Mouse (Mus musculus): ENCODE measurements at regions not wholly inside any gene's neighbourhood (a gene's known extent, or its start where the extent isn't known, plus 50 kb on each side); places are given as distances from the start of the nearest gene placed in this dataset.

GRCm38 (mm10) chr3:54504997-54505396, 144.1 kb downstream of the Postn start:
- 55% methylated on average over 3 of the region's 3 CpGs for WGBS (ENCODE audit: insufficient replicate concordance)
- H3K4me3 ChIP-seq = no peak overlapping the region

GRCm38 (mm10) chr3:54507575-54507974, 146.7 kb downstream of the Postn start:
- 0 out of 2 replicates have a peak, but pooled peaks have one; percentile 24 for ATAC-seq
- H3K4me2 ChIP-seq = no peak overlapping the region
- no peak overlapping the region for H3K9ac ChIP-seq
- H3K36me3 ChIP-seq = no peaks in the 10 kb centered on the region
- 83% methylated on average over 1 of the region's 1 CpGs for WGBS (ENCODE audit: insufficient replicate concordance)
- H3K4me3 ChIP-seq = no peak overlapping the region
- no peaks in the 10 kb centered on the region for H3K9me3 ChIP-seq (replicated peaks)
- no peaks in the 10 kb centered on the region for H3K27me3 ChIP-seq (replicated peaks)
- no peaks in the 10 kb centered on the region for H3K4me1 ChIP-seq
- H3K27ac ChIP-seq = no peak overlapping the region

More at GRCm38 (mm10) chr3:54504997-54505396, 144.1 kb downstream of the Postn start:
- Histone ChIP-seq H3K4me1 (no peaks in the 10 kb centered on the region), H3K27me3 (replicated peaks) (no peaks in the 10 kb centered on the region), H3K9me3 (replicated peaks) (no peaks in the 10 kb centered on the region), H3K27ac (no peak overlapping the region), H3K9ac (no peak overlapping the region), H3K4me2 (no peak overlapping the region), H3K36me3 (no peaks in the 10 kb centered on the region)
- ATAC-seq = no peak

GRCm38 (mm10) chr3:54508906-54509305, 148.0 kb downstream of the Postn start:
- ATAC-seq = no peak
- no peaks in the 10 kb centered on the region for H3K27me3 ChIP-seq (replicated peaks)
- H3K9me3 ChIP-seq (replicated peaks) = no peaks in the 10 kb centered on the region
- H3K4me2 ChIP-seq = no peak overlapping the region
- no peaks in the 10 kb centered on the region for H3K36me3 ChIP-seq
- H3K9ac ChIP-seq = no peak overlapping the region
- H3K4me3 ChIP-seq = no peak overlapping the region
- no peaks in the 10 kb centered on the region for H3K4me1 ChIP-seq
- WGBS (ENCODE audit: insufficient replicate concordance) = 53% methylated on average over 5 of the region's 5 CpGs
- no peak overlapping the region for H3K27ac ChIP-seq

DNA sequence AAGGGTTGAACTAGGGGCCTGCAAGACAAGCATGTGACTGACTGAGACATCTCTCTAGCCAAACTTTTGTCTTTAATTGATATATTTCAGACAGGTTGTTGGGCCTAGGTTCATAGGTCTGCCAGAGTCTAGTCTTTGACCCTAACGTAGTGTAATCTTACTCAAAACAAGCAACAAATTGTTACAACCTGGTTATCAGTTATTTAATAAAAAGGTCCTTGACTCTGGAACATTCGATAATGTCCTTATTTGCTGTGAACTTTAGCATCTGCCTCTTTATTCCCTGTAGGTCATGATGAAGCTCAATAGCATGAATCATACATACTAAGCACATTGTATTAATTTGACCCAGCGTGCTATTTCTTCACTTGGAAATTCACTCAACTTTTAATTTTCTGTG, 156.3 kb downstream of the Postn start:
- no peak overlapping the region for H3K9ac ChIP-seq
- H3K4me1 ChIP-seq = no peaks in the 10 kb centered on the region
- 63% methylated on average over 3 of the region's 3 CpGs for WGBS (ENCODE audit: insufficient replicate concordance)
- H3K27ac ChIP-seq = no peak overlapping the region
- ATAC-seq = no peak
- no peak overlapping the region for H3K4me2 ChIP-seq
- no peak overlapping the region for H3K4me3 ChIP-seq
- H3K36me3 ChIP-seq = no peaks in the 10 kb centered on the region
- no peaks in the 10 kb centered on the region for H3K9me3 ChIP-seq (replicated peaks)
- no peaks in the 10 kb centered on the region for H3K27me3 ChIP-seq (replicated peaks)

DNA sequence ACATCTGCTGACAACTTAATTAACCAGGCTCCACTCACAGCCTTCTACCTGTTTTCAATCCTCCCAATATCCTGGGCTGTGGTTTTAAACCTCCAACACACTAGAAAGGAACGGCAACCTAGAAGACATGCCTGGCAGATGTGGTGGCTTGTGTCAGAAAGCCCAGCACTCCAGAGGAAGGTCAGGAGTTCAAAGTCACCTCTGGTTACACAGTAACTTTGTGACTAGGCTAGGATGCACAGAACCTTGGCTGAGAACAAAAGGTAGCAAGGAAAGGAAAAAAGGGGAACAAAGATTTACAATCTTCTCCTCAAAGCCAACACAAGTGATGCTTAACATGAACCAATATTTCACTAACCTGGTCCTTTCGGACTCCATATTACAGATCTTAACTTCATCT, 161.8 kb downstream of the Postn start:
- H3K4me3 ChIP-seq = no peak overlapping the region
- peaks cover 7% of the 10 kb centered on the region; the same call in 1 of the 2 replicates for H3K9me3 ChIP-seq (replicated peaks)
- WGBS (ENCODE audit: insufficient replicate concordance) = 81% methylated on average over 2 of the region's 2 CpGs
- no peak overlapping the region for H3K9ac ChIP-seq
- H3K36me3 ChIP-seq = no peaks in the 10 kb centered on the region
- no peak overlapping the region for H3K4me2 ChIP-seq
- no peak overlapping the region for H3K27ac ChIP-seq
- ATAC-seq = no peak
- H3K27me3 ChIP-seq (replicated peaks) = no peaks in the 10 kb centered on the region
- no peaks in the 10 kb centered on the region for H3K4me1 ChIP-seq

DNA sequence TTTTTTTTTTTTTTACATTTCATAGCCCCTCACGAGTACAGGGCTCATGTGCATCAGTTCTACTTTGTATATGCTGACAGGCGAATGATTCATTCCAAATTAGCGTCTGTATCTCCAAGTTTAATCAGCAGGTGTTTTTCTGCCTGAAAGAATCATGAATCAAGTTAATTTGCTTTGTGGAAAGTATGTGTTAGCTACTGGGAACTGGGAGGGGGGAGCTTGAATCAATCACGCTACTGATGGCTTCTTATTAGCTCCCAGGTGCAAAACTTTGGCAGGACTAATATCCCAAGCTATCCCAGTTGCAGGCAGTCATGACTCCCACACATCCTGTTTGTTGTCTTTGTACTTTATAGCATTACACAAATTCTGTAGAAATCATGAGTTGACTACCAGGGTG, 165.7 kb downstream of the Postn start:
- Histone ChIP-seq H3K4me2 (no peak overlapping the region), H3K4me1 (no peaks in the 10 kb centered on the region), H3K36me3 (no peaks in the 10 kb centered on the region), H3K9me3 (replicated peaks) (peaks cover 16% of the 10 kb centered on the region; the same call in 1 of the 2 replicates), H3K4me3 (no peak overlapping the region), H3K27me3 (replicated peaks) (no peaks in the 10 kb centered on the region), H3K27ac (no peak overlapping the region), H3K9ac (no peak overlapping the region)
- ATAC-seq = no peak
- 69% methylated on average over 4 of the region's 4 CpGs for WGBS (ENCODE audit: insufficient replicate concordance)

DNA sequence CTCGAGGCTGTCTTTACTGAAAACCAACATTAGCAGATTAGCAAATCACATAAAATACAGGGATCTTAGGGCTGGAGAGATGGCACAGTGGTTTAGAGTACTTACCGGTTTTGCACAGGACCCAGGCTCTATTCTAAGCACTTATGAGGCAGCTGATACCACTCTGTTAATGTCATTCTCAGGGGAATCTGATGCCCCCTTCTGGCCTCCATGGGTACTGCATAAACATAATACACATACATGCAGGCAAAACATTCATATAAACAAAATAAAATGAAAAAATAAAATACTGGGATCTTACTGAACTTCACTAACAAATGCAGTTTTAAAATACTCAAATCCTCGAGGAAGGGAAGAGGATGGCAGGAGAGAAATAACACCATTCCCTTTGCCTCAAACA, 164.3 kb upstream of the Supt20 start:
- no peak overlapping the region for H3K4me2 ChIP-seq
- no peaks in the 10 kb centered on the region for H3K36me3 ChIP-seq
- no peaks in the 10 kb centered on the region for H3K4me1 ChIP-seq
- H3K27ac ChIP-seq = no peak overlapping the region
- 60% methylated on average over 3 of the region's 3 CpGs for WGBS (ENCODE audit: insufficient replicate concordance)
- H3K9me3 ChIP-seq (replicated peaks) = peaks cover 16% of the 10 kb centered on the region; the same call in 1 of the 2 replicates
- H3K27me3 ChIP-seq (replicated peaks) = no peaks in the 10 kb centered on the region
- H3K9ac ChIP-seq = no peak overlapping the region
- no peak overlapping the region for H3K4me3 ChIP-seq
- ATAC-seq = no peak

DNA sequence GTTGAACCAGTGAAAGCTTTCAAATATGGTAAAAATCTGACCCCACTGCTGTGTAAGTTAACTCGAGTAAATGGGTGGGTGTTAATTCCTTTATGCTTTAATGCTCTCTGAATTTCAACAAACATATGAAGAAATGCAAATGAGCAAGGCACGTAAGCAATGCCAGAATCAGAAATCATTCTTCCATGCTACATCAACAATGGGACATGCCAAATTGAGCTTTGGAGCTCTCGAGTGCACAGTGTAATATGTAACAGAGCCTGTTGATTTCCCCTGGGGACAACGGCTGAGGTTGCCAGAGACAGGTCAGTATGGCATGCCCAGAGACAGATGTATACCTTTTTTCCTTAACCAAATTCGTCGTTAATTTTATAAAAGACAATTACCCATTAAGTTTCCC, 162.4 kb upstream of the Supt20 start:
- WGBS (ENCODE audit: insufficient replicate concordance) = 66% methylated on average over 6 of the region's 6 CpGs

DNA sequence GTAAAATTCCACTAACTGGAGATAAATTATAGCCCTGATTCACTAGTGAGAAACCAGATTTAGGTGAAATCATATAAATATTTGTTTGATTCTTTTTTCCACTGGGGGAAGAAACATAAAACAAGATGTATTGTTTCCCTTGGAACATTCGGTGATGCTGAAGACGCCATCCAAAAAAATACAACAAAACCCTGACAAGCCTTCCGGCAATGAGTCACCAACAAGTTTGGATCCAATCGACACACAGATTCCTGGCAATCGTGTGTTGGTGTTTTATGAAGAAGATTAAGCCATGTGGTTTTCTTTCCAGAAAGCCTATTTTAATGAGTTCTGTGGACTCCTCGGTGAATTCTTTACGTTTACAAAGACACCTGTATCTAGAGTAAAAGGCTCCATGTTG, 157.2 kb upstream of the Supt20 start:
- Histone ChIP-seq H3K4me1 (no peaks in the 10 kb centered on the region), H3K27me3 (replicated peaks) (no peaks in the 10 kb centered on the region), H3K4me3 (no peak overlapping the region), H3K36me3 (no peaks in the 10 kb centered on the region), H3K9me3 (replicated peaks) (no peaks in the 10 kb centered on the region), H3K27ac (no peak overlapping the region), H3K4me2 (no peak overlapping the region), H3K9ac (no peak overlapping the region)
- ATAC-seq = no peak
- WGBS (ENCODE audit: insufficient replicate concordance) = 72% methylated on average over 7 of the region's 7 CpGs

More for the DNA sequence above, 162.4 kb upstream of the Supt20 start:
- H3K9ac ChIP-seq = no peak overlapping the region
- ATAC-seq = no peak
- H3K4me2 ChIP-seq = no peak overlapping the region
- H3K9me3 ChIP-seq (replicated peaks) = peaks cover 16% of the 10 kb centered on the region; the same call in 1 of the 2 replicates
- no peaks in the 10 kb centered on the region for H3K27me3 ChIP-seq (replicated peaks)
- H3K36me3 ChIP-seq = no peaks in the 10 kb centered on the region
- no peak overlapping the region for H3K27ac ChIP-seq
- no peaks in the 10 kb centered on the region for H3K4me1 ChIP-seq
- H3K4me3 ChIP-seq = no peak overlapping the region

- H3K4me1 ChIP-seq = no peaks in the 10 kb centered on the region
- no peaks in the 10 kb centered on the region for H3K36me3 ChIP-seq
- no peak overlapping the region for H3K27ac ChIP-seq
- peaks cover 5% of the 10 kb centered on the region; the same call in 1 of the 2 replicates for H3K9me3 ChIP-seq (replicated peaks)
- H3K4me3 ChIP-seq = no peak overlapping the region
- 17% methylated on average over 3 of the region's 3 CpGs for WGBS (ENCODE audit: insufficient replicate concordance)
- no peak overlapping the region for H3K9ac ChIP-seq
- H3K27me3 ChIP-seq (replicated peaks) = no peaks in the 10 kb centered on the region
- no peak overlapping the region for H3K4me2 ChIP-seq
- ATAC-seq = no peak
These were observed 154.6 kb upstream of the Supt20 start for GRCm38 (mm10) chr3:54538055-54538454.

DNA sequence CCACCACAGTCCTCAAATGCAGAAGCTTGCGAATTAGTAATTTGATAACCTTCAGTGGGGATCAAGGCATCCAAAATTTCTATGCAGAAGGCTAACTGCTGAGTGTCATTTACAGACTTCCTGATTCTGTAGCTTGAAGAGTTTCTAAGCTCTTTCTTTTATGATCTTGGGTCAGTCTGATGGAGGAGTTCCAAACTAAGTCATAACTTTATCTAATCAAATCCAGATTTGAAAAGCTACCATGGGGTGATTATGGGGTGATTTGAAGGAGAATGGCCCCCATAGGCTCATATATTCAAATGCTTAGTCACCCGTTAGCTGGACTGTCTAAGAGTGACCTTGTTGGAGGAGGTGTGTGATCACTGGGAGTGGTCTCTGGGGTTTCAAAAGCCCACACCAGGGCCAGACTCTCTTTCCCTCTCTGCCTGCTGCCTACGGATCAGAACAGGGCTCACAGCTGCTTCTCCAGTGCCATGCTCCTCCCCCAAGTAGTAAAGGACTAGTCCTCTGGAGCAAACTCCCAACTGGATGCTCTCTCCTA, 152.0 kb upstream of the Supt20 start:
- Histone ChIP-seq H3K27me3 (replicated peaks) (no peaks in the 10 kb centered on the region), H3K9ac (no peak overlapping the region), H3K4me2 (no peak overlapping the region), H3K27ac (no peak overlapping the region), H3K9me3 (replicated peaks) (peaks cover 5% of the 10 kb centered on the region; the same call in 1 of the 2 replicates), H3K4me1 (no peaks in the 10 kb centered on the region), H3K4me3 (no peak overlapping the region), H3K36me3 (no peaks in the 10 kb centered on the region)
- 52% methylated on average over 3 of the region's 3 CpGs for WGBS (ENCODE audit: insufficient replicate concordance)
- ATAC-seq = no peak

DNA sequence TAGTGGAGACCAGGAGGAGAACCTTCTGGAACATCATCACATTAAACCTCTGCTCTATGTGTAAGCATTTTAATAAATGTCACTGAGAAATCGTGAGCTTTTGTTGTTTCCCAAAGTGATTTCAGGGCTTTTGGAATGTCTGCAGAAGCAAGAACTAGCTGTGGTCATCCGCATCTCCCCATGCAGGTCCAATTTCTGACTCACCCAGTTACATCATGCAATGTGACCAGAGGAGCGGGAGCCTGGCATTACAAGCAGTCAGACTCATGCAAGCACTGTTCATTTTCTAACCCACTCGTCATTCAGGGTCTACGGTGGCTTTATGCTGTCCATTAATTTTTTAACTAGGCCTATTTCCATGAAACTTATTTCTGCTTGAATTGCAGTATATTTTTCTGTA, 151.2 kb upstream of the Supt20 start:
- WGBS (ENCODE audit: insufficient replicate concordance) = 77% methylated on average over 5 of the region's 5 CpGs

GRCm38 (mm10) chr3:54545393-54545792, 147.2 kb upstream of the Supt20 start:
- H3K4me3 ChIP-seq = no peak overlapping the region
- no peak overlapping the region for H3K9ac ChIP-seq
- H3K27ac ChIP-seq = no peak overlapping the region
- no peak for ATAC-seq
- H3K4me1 ChIP-seq = no peaks in the 10 kb centered on the region
- H3K4me2 ChIP-seq = no peak overlapping the region
- H3K9me3 ChIP-seq (replicated peaks) = peaks cover 5% of the 10 kb centered on the region; the same call in 1 of the 2 replicates
- no peaks in the 10 kb centered on the region for H3K36me3 ChIP-seq
- H3K27me3 ChIP-seq (replicated peaks) = no peaks in the 10 kb centered on the region

More for the DNA sequence above, 151.2 kb upstream of the Supt20 start:
- H3K9me3 ChIP-seq (replicated peaks) = peaks cover 5% of the 10 kb centered on the region; the same call in 1 of the 2 replicates
- H3K27me3 ChIP-seq (replicated peaks) = no peaks in the 10 kb centered on the region
- H3K4me1 ChIP-seq = no peaks in the 10 kb centered on the region
- H3K4me2 ChIP-seq = no peak overlapping the region
- no peak overlapping the region for H3K4me3 ChIP-seq
- no peak overlapping the region for H3K27ac ChIP-seq
- H3K9ac ChIP-seq = no peak overlapping the region
- ATAC-seq = no peak
- H3K36me3 ChIP-seq = no peaks in the 10 kb centered on the region

Data from liver, embryonic 12.5 days (tissue).